Mouse (Mus musculus) lung, embryonic 14.5 days (tissue): ENCODE measurements around the gene Doc2b. TPM values are rescaled to one million over a fixed set of nuclear protein-coding genes. Genes with fewer than 3 reads are reported as not detected.

Source experiments
- ATAC-seq: fragments of 200-750 bp; cut with Nextera tagmentation; 2 replicates; pipeline ENCODE4 v1.8.0; 2017; ENCODE audit warnings: mild to moderate bottlenecking, moderate TSS enrichment, moderate library complexity; ENCODE audit not compliant: insufficient read depth
- DNase-seq: peaks from one replicate; pipeline ENCODE4 v3.0.0-alpha.2; 2015
- H3K27ac ChIP-seq: fragments of 300-500 bp; sonication (generic); 2 replicates; pipeline ENCODE4 v1.5.1; 2014; ENCODE audit warnings: low read depth, mild to moderate bottlenecking, moderate library complexity
- H3K27me3 ChIP-seq: fragments of 300-500 bp; sonication (generic); 2 replicates; pipeline ENCODE4 v1.6.1; 2014; ENCODE audit warnings: low read length, control low read depth; ENCODE audit not compliant: insufficient read depth
- H3K36me3 ChIP-seq: fragments of 300-500 bp; sonication (generic); 2 replicates; pipeline ENCODE4 v1.6.1; 2014; ENCODE audit warnings: control low read depth; ENCODE audit not compliant: insufficient read depth
- H3K4me1 ChIP-seq: fragments of 300-500 bp; sonication (generic); 2 replicates; pipeline ENCODE4 v1.6.1; 2014; ENCODE audit warnings: antibody characterized with exemption, control low read depth; ENCODE audit not compliant: insufficient read depth
- H3K4me2 ChIP-seq: fragments of 300-500 bp; sonication (generic); 2 replicates; pipeline ENCODE4 v1.6.1; 2014; ENCODE audit warnings: mild to moderate bottlenecking
- H3K4me3 ChIP-seq: fragments of 300-500 bp; sonication (generic); 2 replicates; pipeline ENCODE4 v1.5.1; 2014; ENCODE audit warnings: low read depth, low read length
- H3K9ac ChIP-seq: fragments of 300-500 bp; sonication (generic); 2 replicates; pipeline ENCODE4 v1.6.1; 2014
- H3K9me3 ChIP-seq: fragments of 300-500 bp; sonication (generic); 2 replicates; pipeline ENCODE4 v1.6.1; 2016; ENCODE audit warnings: low read depth, low read length, control low read depth
- CTCF ChIP-seq: IDR thresholded peaks from 2 replicates; pipeline ENCODE4 v1.5.1; 2016; ENCODE audit warnings: antibody characterized with exemption, low read depth
- WGBS: fragments of 180-500 bp; shearing (Covaris S2); extraction: QIAGEN DNeasy Blood & Tissue Kit; methylation state at CpG from one replicate; pipeline ENCODE4 v1.1.7; 2014; 5-methylcytosine and 5-hydroxymethylcytosine counted together
- polyA plus RNA-seq: library from polyadenylated mRNA; unstranded; fragments of >200 nt; fragmentation: Nextera tagmentation; extraction: Ambion mirVana; gene quantifications from 2 replicates; pipeline ENCODE4 v1.2.1, GENCODE M21; 2014

Doc2b gene
- polyA plus RNA-seq, 1 experiment from 2014 or later, result 1.1 TPM

- H3K4me2 ChIP-seq, result no peak overlapping the region
- H3K27ac ChIP-seq, result no peak overlapping the region
- H3K9me3 ChIP-seq, result no peaks in the 10 kb centered on the region
- WGBS, result 15% methylated on average over 5 of the region's 5 CpGs
- H3K4me1 ChIP-seq, result peaks cover 6% of the 10 kb centered on the region
- H3K4me3 ChIP-seq, result no peak overlapping the region
- H3K27me3 ChIP-seq, result no peaks in the 10 kb centered on the region
- 0 out of 2 replicates have a peak, but pooled peaks have one; percentile 10 for TF ChIP-seq CTCF
- H3K9ac ChIP-seq, result no peak overlapping the region
- DNase-seq (peak; percentile 16), ATAC-seq (no peak)
- H3K36me3 ChIP-seq, result no peaks in the 10 kb centered on the region
These were observed 11.6 kb upstream of the Doc2b start for GRCm38 (mm10) chr11:75807486-75807885.

DNA sequence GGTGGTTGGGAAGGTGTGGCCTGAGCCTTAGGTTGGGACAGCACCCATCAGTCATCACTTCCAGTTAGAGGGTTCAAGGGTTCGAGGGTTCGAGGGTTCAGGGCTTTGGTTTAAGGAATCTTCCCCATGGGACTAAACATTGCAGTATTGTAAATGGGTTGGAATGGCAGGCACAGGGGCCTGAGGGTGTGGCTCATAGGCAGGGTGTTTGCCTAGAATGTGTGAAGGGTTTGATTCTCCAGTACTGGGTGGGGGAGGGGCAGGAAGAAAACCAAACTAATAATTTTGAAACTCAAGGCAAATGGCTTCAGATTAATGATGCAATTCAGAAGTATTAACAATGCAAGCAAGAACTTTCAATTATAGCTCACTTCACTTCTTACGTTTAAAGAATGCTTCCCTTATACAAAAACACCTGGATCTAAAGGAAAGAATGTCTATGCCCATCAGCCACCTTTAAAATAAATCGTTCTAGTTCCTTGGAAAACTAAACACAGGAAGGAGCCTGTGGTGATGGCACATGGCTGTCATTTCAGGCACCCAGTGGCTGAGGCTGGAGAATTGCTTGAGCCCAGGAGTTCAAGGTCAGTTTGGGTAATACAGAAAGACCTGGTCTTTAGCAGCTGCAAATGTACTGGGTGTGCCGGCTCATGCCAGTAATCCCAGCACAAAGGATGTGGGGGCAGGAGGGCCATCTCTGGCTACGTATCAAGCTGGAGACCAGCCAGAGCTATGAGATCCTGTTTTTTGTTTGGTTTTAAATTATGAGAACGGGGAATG, 6.1 kb upstream of the Doc2b start:
- no peak overlapping the region for H3K4me3 ChIP-seq
- H3K27ac ChIP-seq, result no peak overlapping the region
- no peak for TF ChIP-seq CTCF
- H3K4me2 ChIP-seq, result no peak overlapping the region
- no peak for ATAC-seq
- DNase-seq, result no peak
- WGBS, result 61% methylated on average over 7 of the region's 7 CpGs
- peaks cover 10% of the 10 kb centered on the region for H3K27me3 ChIP-seq
- H3K9me3 ChIP-seq, result no peaks in the 10 kb centered on the region
- H3K4me1 ChIP-seq, result no peaks in the 10 kb centered on the region
- no peaks in the 10 kb centered on the region for H3K36me3 ChIP-seq
- no peak overlapping the region for H3K9ac ChIP-seq

GRCm38 (mm10) chr11:75801369-75801768, 5.5 kb upstream of the Doc2b start:
- Histone ChIP-seq H3K9me3 (no peaks in the 10 kb centered on the region), H3K4me2 (no peak overlapping the region), H3K36me3 (no peaks in the 10 kb centered on the region), H3K27ac (no peak overlapping the region), H3K4me1 (no peaks in the 10 kb centered on the region), H3K9ac (no peak overlapping the region), H3K4me3 (no peak overlapping the region), H3K27me3 (peaks cover 16% of the 10 kb centered on the region)
- no peak for DNase-seq
- WGBS, result 80% methylated on average over 4 of the region's 4 CpGs
- no peak for ATAC-seq
- TF ChIP-seq CTCF, result no peak

GRCm38 (mm10) chr11:75796536-75797246, 842 bp upstream of the Doc2b start:
- Histone ChIP-seq H3K4me1 (no peaks in the 10 kb centered on the region), H3K9me3 (no peaks in the 10 kb centered on the region), H3K4me3 (peak overlapping the region; percentile 51; the same call in 1 of the 2 replicates), H3K27ac (no peak overlapping the region), H3K36me3 (no peaks in the 10 kb centered on the region), H3K27me3 (peaks cover 45% of the 10 kb centered on the region), H3K9ac (no peak overlapping the region), H3K4me2 (peak overlapping the region; percentile 70)
- 55% methylated on average over 13 of the region's 13 CpGs for WGBS
- DNase-seq, result no peak
- no peak for TF ChIP-seq CTCF
- ATAC-seq, result no peak

- Histone ChIP-seq H3K9ac (peak overlapping the region; percentile 62), H3K27ac (no peak overlapping the region), H3K9me3 (no peaks in the 10 kb centered on the region), H3K4me3 (peak overlapping the region; percentile 51), H3K27me3 (peaks cover 45% of the 10 kb centered on the region), H3K4me1 (no peaks in the 10 kb centered on the region), H3K4me2 (peak overlapping the region; percentile 70), H3K36me3 (no peaks in the 10 kb centered on the region)
- under 1% methylated on average over 37 of the region's 42 CpGs for WGBS
- ATAC-seq (no peak), DNase-seq (no peak)
- no peak for TF ChIP-seq CTCF
These were observed 570 bp downstream of the Doc2b start for GRCm38 (mm10) chr11:75795321-75795636.

GRCm38 (mm10) chr11:75794602-75795320, 1.1 kb downstream of the Doc2b start:
- H3K27ac ChIP-seq, result no peak overlapping the region; the same call in 1 of the 2 replicates
- H3K4me2 ChIP-seq, result peak overlapping the region; percentile 70
- peak overlapping the region; percentile 51 for H3K4me3 ChIP-seq
- no peaks in the 10 kb centered on the region for H3K36me3 ChIP-seq
- H3K9me3 ChIP-seq, result no peaks in the 10 kb centered on the region
- no peak for TF ChIP-seq CTCF
- peak overlapping the region; percentile 62 for H3K9ac ChIP-seq
- ATAC-seq, result no peak
- WGBS, result 6% methylated on average over 43 of the region's 45 CpGs
- peaks cover 45% of the 10 kb centered on the region for H3K27me3 ChIP-seq
- H3K4me1 ChIP-seq, result no peaks in the 10 kb centered on the region
- DNase-seq, result peak; percentile 45

DNA sequence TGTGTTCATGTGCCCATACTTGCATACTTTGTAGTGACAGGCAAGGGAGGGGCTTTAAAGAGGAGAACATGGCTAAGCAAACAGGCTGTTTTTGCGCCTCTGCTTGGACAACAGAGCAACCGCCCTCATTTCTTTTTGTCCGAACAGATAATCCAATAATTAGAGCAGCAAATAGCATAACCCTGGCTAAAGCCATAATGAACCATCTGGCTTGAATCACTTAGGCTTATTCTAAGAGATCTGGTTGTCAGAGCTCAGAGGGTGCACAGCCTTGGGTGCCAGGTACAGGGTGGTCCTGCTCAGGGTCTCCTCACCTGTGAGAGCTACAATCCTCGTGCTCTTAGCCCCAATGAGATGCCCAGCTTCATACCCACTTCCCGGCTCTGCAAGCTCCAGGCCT, 2.5 kb downstream of the Doc2b start:
- no peaks in the 10 kb centered on the region for H3K4me1 ChIP-seq
- H3K4me2 ChIP-seq, result no peak overlapping the region
- no peak overlapping the region for H3K27ac ChIP-seq
- TF ChIP-seq CTCF, result no peak
- H3K9me3 ChIP-seq, result no peaks in the 10 kb centered on the region
- no peak overlapping the region for H3K4me3 ChIP-seq
- no peaks in the 10 kb centered on the region for H3K36me3 ChIP-seq
- peaks cover 45% of the 10 kb centered on the region for H3K27me3 ChIP-seq
- WGBS, result 74% methylated on average over 5 of the region's 5 CpGs
- no peak overlapping the region for H3K9ac ChIP-seq
- ATAC-seq (no peak), DNase-seq (no peak)
